ENCODE assay signal across 22 mouse cellular contexts in genomic region chr10:91959734-91960492, GRCm38 (mm10).
"Had no signal": no experiment of that assay in that cellular context is flagged by ENCODE, and none has a peak within 500 bp of the region (broad histone marks: within the 10 kb centered on the region; RNA-seq: fewer than 3 reads in every experiment).

No protein-coding gene starts in this region.

- H3K9ac ChIP-seq: limb, embryonic 13.5 days; liver, embryonic 12.5 days; liver, embryonic 15.5 days; lung, embryonic 15.5 days; midbrain, embryonic 15.5 days; neural tube, embryonic 12.5 days; neural tube, embryonic 15.5 days; stomach, embryonic 15.5 days had no signal

- H3K4me2 ChIP-seq: limb, embryonic 13.5 days; liver, embryonic 12.5 days; liver, embryonic 15.5 days; lung, embryonic 15.5 days; midbrain, embryonic 15.5 days; neural tube, embryonic 12.5 days; neural tube, embryonic 15.5 days; stomach, embryonic 15.5 days had no signal

- H3K4me3 ChIP-seq: limb, embryonic 10.5 days; limb, embryonic 13.5 days; liver, embryonic 12.5 days; liver, embryonic 15.5 days; lung, embryonic 15.5 days; megakaryocyte, embryonic 14.5 days; midbrain, embryonic 10.5 days; midbrain, embryonic 15.5 days; neural tube, embryonic 12.5 days; neural tube, embryonic 15.5 days; stomach, embryonic 15.5 days had no signal

- H3K36me3 ChIP-seq: limb, embryonic 10.5 days; limb, embryonic 13.5 days; liver, embryonic 12.5 days; liver, embryonic 15.5 days; lung, embryonic 15.5 days; midbrain, embryonic 10.5 days; midbrain, embryonic 15.5 days; neural tube, embryonic 12.5 days; neural tube, embryonic 15.5 days; stomach, embryonic 15.5 days had no signal

- ATAC-seq: liver, embryonic 12.5 days; midbrain, embryonic 15.5 days had no signal

- H3K9me3 ChIP-seq: limb, embryonic 10.5 days; limb, embryonic 13.5 days; liver, embryonic 12.5 days; liver, embryonic 15.5 days; lung, embryonic 15.5 days; midbrain, embryonic 10.5 days; midbrain, embryonic 15.5 days; neural tube, embryonic 12.5 days; neural tube, embryonic 15.5 days; stomach, embryonic 15.5 days had no signal

- H3K27ac ChIP-seq: limb, embryonic 10.5 days; limb, embryonic 13.5 days; liver, embryonic 12.5 days; liver, embryonic 15.5 days; lung, embryonic 15.5 days; midbrain, embryonic 10.5 days; midbrain, embryonic 15.5 days; neural tube, embryonic 12.5 days; neural tube, embryonic 15.5 days; stomach, embryonic 15.5 days had no signal

- DNase-seq: kidney, adult 9 months; kidney, postnatal 14 days; kidney, postnatal 4 days; liver; lung, adult 18-20 months; lung, postnatal 10 days; lung, postnatal 36 days; retina, postnatal 1 day; right cerebral cortex, postnatal 25 days; spleen, adult 18-20 months; thymus, postnatal 4 days had no signal

- H3K27me3 ChIP-seq: limb, embryonic 13.5 days; liver, embryonic 12.5 days; liver, embryonic 15.5 days; lung, embryonic 15.5 days; megakaryocyte, embryonic 14.5 days; midbrain, embryonic 15.5 days; neural tube, embryonic 12.5 days; neural tube, embryonic 15.5 days; stomach, embryonic 15.5 days had no signal

- H3K4me1 ChIP-seq: limb, embryonic 10.5 days; limb, embryonic 13.5 days; liver, embryonic 12.5 days; liver, embryonic 15.5 days; lung, embryonic 15.5 days; megakaryocyte, embryonic 14.5 days; midbrain, embryonic 10.5 days; midbrain, embryonic 15.5 days; neural tube, embryonic 12.5 days; neural tube, embryonic 15.5 days; stomach, embryonic 15.5 days had no signal
